Mouse (Mus musculus): ENCODE measurements around the gene Ascl2.

The Ascl2 gene

DNA sequence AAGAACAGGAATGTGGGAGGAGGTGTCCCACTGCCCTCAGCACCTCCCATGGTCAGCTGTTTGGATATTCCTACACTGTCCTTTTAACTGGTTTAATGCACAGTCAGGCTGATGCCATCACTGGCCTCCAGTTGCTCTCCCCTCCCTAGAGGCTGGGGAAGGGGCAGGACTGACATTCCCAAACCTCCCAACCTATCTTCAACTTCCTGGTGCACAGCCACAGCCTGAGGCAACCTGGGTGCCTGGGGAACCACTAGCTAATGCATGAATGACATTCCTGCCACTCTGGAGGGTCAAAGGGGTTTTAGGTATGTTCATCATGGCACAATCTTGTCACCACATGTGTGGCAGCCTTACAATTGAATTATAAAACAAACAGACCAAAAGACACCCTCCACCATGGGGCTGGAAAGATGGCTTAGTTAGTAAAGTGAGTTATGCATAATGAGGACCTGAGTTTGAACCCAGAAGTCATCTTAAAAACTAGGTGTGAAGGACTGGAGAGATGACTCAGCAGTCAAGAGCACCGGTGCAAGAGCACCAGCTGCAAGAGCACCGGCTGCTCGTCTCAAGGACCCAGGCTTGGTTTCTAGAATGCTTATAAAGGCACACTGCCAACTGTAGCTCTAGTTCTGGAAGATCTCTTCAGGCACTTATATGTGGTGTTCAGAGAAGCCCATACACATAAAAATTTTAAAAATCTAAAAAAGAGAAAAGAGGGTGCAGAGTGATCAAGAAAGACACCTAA lies 28.5 kb upstream of the Ascl2 start:
- DNase-seq: no peak

DNA sequence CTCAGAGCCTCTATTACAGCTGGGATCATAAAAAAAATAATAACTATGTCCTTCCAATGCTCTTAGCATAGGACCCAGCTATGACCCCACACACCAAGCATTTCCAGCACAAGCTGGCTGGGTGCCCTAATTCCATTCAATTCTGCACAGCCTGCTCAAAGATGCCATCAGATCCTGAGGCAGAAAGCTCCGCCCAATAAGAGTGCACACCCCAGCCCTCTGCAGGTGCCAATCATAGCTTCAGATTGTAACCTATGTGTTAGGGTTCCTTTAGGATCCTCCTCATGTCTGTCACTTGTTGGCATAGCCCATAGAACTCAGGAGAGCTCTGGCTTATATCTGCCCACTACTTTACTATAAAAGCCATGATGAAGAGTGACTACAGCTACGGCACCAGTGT lies 27.9 kb upstream of the Ascl2 start:
- no peak for DNase-seq

DNA sequence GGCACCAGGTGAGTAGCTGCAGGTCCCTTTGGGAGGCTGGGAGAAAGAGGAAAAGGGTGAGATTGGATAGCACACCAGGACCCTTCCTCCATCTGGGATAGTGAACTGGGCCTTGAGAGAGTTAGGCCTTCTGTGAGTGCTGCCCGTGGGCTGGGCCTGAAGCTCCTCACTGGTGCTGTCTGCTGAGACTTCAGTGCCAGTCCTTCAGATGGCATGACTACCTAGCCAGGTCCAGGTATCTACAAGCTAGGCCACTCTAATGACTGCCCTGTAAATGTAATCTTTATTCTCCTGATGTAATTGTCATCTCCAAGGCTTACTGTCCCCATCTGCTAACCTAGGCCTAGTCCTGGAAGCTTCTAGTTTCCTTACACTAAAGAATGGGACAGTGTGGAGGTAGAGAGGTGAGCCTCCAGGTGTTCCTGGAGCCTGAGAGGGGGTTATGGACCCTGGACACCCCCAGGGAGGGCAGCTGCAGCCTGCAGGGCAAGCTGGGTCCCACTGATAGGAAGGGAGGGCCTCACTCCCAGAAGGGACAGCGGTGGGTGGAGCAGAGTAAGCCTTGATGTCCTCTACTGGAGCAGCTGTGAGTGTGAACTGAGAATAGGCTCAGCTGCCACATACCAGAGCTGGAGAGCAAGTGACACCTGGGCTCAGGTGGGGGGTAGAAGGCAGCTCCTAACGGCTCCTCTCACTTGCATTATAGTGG lies 26.7 kb upstream of the Ascl2 start:
- DNase-seq: no peak

DNA sequence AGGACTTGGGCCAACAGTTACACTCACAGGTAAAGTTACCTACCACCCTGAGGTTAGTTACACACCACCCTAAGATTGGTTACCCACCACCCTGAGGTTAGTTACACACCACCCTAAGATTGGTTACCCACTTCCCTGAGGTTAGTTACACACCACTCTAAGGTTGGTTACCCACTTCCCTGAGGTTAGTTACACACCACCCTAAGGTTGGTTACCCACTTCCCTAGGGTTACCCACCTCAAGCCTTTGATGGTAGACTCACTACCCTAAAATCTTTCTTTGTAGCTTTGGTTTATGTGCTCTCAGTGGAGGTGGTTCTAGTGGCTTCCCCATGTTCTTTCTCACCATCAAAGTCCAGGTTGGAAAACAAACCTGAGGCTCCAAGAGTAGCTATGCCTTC lies 25.9 kb upstream of the Ascl2 start:
- DNase-seq: no peak

DNA sequence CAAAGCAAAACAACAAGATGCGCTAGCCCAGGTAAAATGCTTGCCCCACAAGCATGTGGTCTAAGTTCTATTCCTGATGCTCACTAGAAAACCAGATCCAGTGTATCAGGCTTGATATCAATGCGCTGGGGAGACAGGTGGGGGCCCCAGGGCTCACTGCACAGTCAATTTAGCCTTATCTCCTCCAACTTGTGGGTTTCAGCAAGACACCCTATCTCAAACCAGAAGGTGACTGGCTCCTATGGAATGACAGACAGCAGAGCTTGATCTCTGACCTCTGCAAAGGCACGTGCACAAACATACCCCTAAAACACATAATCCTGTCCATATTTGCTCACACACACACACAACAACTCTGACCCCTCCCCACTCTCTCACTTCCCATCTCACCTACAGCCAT lies 18.7 kb upstream of the Ascl2 start:
- no peak for DNase-seq

DNA sequence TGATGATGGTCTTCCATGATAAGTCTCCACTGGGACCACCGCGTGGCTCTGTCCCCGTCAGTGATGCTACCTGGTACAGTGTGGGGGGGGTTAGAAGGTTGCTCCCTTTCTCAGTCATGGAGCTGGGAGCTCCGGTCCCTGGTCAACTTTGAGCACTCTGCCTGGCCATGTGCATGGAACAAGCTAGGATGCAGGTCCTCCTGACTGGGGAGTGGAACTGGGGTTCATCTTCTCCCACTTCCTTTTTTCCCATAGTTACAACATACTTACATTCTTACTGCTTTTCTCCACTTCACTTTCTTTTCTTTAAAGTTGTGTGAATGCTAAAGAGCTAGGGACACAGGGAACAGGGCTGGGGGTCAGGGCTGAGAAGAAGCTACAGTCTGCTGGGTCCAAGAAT lies 16.1 kb upstream of the Ascl2 start:
- no peak for DNase-seq

DNA sequence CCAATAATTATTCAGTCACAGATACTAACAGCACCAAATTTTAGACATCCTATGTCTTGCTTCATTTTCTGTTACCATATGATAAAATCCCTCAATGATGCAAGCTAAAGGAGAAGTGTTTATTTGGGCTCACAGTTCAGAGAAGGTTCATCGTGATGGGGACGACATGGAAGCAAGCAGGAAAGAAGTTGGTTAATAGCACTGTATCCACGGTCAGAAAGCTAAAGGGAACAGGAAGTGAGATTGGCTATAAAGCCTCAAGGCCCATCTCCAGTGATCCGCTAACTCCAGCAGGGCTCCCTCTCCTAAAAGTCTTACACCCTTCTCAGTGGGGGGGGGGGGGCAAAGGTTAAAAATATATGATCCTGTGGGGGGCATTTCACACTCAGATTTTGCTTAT lies 12.8 kb upstream of the Ascl2 start:
- DNase-seq: no peak

DNA sequence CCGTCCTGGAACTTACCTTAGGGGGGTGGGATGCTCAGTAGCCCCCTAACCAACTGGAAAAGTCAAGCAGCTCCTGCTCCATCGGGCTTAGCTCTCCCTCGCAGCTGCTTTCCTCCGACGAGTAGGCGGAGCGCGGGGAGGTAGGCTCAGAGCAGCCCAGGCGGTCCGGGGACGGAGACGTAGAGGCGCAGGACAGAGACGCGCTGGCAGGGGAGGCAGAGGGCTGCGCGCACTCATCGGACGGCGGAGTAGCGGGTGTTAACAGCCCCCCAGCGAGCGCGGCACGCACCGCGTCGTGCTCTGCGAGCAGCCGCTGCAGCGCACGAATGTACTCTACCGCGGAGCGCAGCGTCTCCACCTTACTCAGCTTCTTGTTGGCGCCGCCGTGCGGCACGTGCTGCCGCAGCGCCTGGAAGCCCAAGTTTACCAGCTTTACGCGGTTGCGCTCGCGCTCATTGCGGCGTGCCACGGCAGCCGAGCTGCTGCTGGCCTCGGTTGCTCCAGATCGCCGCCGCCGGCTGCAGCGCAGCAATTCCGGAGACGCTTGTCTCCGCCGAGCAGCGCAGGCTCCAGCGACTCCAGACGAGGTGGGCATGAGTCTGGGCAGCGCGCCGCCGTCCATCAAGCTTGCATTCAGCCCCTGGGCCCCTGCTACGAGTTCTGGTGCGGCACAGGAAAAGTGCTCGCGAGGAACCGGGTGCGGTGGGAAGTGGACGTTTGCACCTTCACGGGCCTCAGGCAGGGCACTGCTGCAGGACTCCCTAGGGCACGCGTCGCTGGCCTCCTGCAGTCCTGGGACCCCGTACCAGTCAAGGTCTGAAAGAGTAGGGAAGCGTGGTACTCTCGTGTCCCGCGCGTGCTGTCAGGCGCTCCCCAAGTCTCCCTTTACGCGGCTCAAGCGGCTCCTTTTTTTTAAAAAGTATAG lies 918 bp downstream of the Ascl2 start:
- DNase-seq: peak in 1 of 2 experiments; percentile 4

DNA sequence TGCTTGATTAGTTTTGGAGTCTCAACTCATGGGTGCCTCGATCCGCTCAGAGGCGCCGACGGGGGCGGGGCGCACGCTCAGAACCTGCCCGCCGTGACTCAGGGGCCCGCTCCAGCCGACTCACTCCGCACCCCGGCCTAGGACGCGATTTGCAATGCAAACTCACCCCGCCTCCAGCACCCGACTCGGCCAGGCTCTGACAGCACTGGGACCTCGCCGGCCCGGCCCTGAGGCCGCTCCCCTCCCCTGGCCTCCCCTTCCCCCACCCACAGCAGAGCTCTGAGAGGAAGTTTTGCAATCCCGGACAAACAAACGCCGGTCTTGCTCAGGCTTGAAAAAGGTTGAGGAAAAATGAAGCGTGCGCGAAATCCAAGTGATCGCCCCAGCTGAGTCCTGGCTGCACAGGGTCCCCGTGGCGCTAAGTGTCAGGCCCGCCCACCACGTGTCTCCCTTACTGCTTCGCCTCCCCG lies 1.6 kb downstream of the Ascl2 start:
- no peak for DNase-seq

DNA sequence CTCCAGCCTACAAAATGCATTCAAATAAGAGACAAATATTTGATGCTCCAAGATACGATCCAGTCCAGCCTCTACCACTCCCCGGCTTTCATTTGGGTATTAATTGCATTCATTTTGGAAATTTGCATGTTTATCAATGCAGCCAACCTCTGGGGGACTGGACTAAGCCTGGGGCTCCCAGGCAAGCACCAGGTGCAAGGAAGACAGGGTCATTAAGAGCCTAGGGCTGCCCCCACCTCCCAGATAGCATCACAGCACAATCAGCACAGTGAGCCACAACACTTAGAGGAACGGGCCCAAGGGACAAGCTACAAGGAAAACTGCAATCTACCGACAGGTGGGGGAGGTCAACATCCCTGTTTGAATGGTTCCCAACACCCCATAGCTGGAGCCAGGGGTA lies 9.3 kb downstream of the Ascl2 start:
- DNase-seq: no peak

DNA sequence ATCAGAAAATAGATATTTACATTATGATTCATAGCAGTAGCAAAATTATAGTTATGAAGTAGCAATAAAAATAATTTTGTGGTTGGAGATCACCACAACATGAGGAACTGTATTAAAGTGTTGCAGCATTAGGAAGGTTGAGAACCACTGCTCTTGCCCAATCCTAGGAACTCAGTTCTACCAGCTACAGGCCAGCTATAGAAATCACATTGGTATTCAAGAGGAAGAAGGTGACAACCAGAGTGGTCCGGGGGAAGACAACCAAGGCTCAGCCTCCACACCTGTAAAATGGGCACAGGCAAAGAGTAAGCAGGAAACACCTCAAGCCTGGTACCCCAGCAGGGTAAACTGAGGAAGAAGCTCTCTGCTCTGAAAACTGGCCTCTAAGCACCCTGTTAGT lies 10.2 kb downstream of the Ascl2 start:
- DNase-seq: no peak

DNA sequence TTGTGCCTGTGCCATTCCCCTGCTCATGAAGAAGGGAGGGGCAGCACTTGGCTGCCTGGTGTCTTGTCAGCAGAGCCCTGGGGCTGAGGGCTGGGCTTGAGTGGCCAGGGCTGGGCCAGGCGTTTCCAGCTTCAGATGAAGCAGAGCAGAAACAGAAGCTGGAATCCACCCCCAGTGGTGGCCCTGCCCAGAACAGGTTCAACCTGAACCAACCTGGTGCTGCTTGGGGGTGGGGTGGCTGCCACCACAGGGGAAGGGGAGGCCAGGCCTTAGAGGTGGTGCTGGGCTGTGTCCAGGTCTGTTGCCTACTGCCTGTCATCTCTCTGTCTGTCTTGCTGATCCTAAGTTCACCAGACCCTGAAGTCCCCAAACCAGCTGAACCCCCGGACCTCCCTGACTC lies 13.0 kb downstream of the Ascl2 start:
- DNase-seq: no peak

DNA sequence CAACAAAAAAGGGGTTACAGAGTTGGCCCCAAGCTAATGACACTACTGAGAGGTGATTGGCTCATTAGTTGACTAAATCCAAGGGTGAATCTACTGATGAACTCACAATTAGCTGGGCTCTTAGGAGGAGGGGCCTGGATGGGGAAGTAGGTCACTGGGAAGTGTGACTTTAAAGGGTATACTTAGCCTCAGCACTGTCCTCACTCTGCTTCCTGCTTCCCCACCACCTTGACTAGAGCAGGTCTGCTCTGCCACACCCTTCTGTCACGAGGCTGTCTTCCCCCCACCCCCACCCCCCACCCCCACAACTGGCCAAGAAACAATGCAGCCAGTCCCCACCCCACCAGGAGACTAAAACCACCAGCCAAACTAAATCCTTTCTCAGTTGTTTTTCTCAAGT lies 19.5 kb downstream of the Ascl2 start:
- DNase-seq: no peak

DNA sequence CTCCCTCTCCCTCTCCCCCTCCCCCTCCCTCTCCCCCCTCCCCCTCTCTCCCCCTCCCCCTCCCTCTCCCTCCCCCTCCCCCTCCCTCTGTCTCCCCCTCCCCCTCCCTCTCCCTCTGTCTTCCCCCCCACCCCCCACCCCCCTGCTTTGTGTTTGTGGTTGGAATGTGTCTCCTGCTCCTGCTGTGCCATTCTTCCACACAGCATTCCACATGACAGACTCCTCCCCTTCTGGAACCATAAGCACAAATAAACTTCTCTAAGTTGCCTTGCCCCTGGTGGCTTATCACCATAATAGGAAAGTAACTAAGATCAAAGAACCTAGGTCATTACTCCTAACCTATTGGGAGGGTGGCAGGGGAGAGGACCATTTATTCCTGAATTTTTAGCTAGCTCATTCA lies 31.4 kb downstream of the Ascl2 start:
- DNase-seq: no peak

DNA sequence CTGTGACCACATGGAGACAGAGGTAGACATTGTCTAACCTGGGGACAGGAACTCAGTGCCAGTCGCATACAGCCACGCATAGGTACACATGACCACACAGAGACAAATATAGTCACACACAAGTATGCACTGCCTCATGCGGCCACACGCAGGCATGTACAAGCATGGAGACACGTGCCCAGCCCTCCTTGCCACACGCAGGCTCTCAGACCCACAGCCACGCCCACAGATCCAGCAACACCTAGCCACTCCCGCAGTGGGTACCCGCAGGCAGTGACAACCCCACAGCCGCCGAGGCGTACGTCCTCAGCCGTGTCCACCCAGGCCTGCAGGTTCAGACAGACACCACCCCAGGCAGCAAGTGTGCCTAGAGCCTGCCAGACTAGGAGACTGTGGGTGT lies 33.4 kb downstream of the Ascl2 start:
- DNase-seq: no peak

DNA sequence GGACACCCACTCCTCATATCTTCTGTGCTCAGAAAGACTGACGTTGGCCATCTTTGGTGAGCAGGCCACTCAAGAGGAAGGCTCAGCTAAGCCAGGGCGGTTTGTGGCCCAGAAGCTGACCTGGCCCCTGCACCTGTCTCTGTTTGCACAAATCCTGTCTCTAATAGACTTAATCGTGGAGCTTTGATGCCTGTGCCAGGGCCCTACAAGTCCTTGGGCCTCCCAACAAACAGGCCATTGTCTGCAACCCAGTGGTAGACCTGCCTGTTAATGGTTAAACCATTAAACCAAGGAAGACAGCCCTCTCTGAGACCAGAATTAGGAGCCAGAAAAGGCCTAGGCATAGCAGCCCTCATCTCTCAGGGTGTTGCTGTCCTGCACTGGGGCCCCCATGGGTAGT lies 36.6 kb downstream of the Ascl2 start:
- no peak for DNase-seq

DNA sequence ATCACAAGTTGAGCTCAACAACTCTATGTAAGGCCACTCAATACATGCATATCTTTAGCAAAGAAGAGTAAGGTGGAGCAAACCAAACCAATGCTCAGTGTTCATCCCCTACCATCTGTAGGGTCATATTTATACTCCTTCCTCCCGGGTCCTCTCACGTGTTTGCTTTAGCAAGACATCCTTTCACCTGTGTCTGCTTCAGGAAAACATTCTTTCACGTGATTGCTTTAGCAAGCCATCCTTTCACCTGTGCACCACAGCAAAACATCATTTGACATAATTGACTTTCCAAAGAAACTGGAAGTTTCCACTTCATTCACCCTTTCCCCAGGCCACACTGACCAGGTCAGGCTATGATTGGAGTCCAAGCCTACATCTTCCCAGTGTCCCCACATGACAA lies 38.0 kb downstream of the Ascl2 start, which contains the start of gene Th:
Gene Th, minus strand, starts transcription at position 101 of the 400 bp plus-strand sequence.
- DNase-seq: no peak

DNA sequence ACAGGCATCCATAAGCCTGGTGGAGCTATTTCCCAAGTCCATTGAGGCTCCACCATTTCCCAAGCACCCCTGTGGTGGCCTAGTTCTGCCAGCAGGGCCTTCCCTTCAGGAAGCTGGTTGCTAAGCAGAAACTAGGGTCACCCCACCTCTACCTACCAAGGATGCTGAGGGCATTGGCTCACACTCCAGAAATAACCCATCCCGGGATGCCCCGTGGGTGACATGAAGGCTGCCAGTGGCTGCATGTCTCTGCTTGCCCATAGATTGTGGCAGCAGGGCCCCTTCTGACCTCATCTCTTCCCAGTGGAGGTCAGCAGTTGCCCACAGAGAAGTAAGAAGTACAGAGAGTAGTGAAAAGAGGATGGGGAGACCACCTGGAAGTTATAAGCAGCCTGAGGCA lies 39.5 kb downstream of the Ascl2 start:
- no peak for DNase-seq

DNA sequence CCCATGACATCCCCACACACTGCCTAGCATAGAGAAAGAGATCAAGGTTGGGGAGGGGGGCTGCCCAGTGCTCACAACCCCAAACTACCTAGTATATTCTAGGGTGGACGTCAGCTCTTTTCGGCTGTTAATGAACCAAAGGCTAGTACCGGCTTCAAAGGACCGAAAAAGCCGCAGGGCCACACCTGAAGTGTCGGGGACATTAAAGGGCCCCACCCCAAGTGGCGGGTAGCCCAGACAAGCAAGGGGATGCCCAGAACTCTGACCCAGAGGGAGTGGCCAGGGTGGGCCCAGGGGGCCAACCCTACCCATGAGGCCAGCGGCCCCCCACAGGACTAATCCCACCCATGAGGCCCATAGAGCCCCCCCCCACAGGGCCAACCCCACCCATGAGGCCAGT lies 41.8 kb downstream of the Ascl2 start:
- no peak for DNase-seq

DNA sequence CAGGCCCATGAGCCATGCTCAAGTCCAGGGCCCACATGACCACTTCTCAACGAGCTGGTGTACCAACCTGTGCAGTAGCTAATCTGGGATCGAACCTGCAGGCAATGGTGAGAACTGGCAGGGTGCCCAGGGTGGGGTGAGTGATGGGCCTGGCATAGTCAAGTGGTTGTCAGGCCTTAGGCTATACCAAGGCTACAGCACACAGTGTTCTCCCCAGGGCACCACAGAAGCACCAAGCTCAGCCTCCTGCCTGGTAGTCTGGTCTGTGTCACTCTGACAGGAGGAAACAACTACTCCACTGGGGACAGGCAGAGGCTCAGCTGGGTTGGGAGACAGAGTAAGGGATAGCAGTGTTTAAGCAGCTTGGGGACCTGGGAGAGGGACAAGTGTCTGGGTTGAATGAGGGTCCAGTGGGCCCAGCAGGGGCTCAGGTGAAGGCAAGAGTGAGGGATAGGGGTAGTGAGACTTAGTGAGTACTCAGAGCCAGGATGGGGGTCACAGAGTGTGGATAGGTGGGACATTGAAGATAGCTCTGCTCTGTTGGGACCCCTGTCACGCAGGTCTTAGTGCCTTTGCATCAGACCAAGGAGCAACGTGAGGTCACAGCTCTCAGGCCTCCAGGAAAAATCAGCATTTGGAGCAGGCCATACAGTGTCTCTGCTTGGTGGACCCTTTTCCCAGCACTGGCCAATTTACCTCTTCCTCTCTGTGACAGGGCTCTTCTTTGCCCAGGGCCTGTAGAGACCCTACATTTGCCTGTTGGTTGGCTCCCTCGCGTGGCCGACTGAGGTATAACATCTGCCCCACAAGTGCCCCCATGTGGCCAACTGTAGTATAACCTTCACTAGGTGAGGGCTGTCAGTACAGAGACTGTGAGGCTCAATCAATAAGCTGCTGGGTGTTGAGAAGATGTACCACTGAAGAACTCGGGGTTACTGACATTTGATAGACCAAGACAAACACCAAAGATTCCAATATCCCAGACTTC lies 50.1 kb downstream of the Ascl2 start:
- DNase-seq: peak; percentile 68 to 78

DNA sequence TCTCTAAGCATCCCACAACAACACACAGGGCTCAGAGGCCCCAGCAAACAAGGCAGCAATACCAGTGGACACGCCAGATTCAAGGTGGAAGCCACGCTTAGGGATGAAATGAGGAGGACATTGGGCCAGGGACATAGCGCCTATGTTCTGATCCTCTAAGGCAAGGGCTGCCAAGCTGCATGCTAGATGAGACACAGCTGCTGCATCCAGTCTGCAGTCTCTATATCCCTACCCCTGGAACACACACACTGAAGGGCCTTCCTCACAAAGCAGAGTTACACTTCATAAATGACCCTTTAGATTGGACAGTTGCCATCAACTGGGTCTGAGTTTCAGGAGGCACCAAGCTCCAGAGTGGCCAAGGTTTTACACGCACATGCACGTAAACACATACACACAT lies 51.4 kb downstream of the Ascl2 start:
- DNase-seq: no peak
